Mouse (Mus musculus) CH12.LX (cell line): ENCODE data around the gene Mcrip1.

Experiments used
- BHLHE40 ChIP-seq: IDR thresholded peaks from 2 replicates; pipeline ENCODE4 v1.6.1; 2011; ENCODE audit warnings: mild to moderate bottlenecking, low read depth, low read length, improper control_type of control experiment
- CHD2 ChIP-seq: IDR thresholded peaks from 2 replicates; pipeline ENCODE4 v1.6.1; 2011; ENCODE audit warnings: low read length, improper control_type of control experiment
- CTCF ChIP-seq, 2 experiments: IDR thresholded peaks in 1 of 2; conservative IDR thresholded peaks in 1 of 2; 2 replicates each; pipeline ENCODE4 v1.5.1; 2011 to 2012; ENCODE audit warnings: low read depth in 2 of 2, low read length in 2 of 2, improper control_type of control experiment in 1 of 2, inconsistent platforms in 1 of 2, mild to moderate bottlenecking in 1 of 2, moderate library complexity in 1 of 2
- EP300 ChIP-seq: IDR thresholded peaks from 2 replicates; pipeline ENCODE4 v1.6.1; 2011; ENCODE audit warnings: low read length, improper control_type of control experiment
- IRF4 ChIP-seq: IDR thresholded peaks from 2 replicates; pipeline ENCODE4 v1.6.1; 2014; ENCODE audit warnings: low read depth, mild to moderate bottlenecking, inconsistent platforms, low read length, improper control_type of control experiment
- MAFK ChIP-seq: IDR thresholded peaks from 2 replicates; pipeline ENCODE4 v1.6.1; 2011; ENCODE audit warnings: low read length, improper control_type of control experiment; ENCODE audit not compliant: insufficient replicate concordance
- MAX ChIP-seq: IDR thresholded peaks from 2 replicates; pipeline ENCODE4 v1.6.1; 2011; ENCODE audit warnings: low read length, improper control_type of control experiment
- POLR2A ChIP-seq: IDR thresholded peaks from 2 replicates; pipeline ENCODE4 v1.6.1; 2011; ENCODE audit warnings: low read depth, mild to moderate bottlenecking, improper control_type of control experiment, low read length
- USF1 ChIP-seq: IDR thresholded peaks from 2 replicates; pipeline ENCODE4 v1.6.1; 2014; ENCODE audit warnings: low read depth, mild to moderate bottlenecking, inconsistent platforms, low read length, improper control_type of control experiment
- ZKSCAN1 ChIP-seq: IDR thresholded peaks from 2 replicates; pipeline ENCODE4 v1.6.1; 2012; ENCODE audit warnings: low read depth, inconsistent platforms, low read length, improper control_type of control experiment, borderline replicate concordance

DNA sequence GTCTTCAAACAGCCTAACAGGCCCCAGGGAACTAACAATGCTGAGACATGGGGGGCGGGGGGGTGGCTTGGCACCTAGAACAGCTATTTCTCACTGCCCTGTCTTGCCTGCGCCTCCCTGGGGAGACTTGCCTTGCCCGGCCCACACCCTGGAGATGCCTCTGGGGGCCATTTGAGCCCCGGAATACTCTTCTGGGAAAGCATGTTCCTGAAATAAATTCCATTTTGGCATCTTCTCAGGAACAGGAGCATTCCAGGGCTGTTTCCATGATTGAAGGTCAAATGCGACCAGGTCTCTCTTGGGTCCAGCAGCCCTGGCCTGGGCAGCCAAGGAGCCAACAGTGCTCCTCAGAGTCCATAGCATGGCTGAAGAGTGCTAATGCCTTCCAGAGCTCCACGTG is 7.2 kb downstream of the Mcrip1 start:
- TF ChIP-seq USF1 (no peak), POLR2A (no peak), CTCF (conservative IDR thresholded peaks at IDR 0.05 in 1 of 2, IDR thresholded peaks at IDR 0.05 in 1 of 2; ENCODE audit: low read depth in 2 of 2, low read length in 2 of 2) (no peak), CHD2 (no peak), ZKSCAN1 (no peak), MAFK (no peak), BHLHE40 (no peak), MAX (no peak), IRF4 (no peak), EP300 (no peak)
